Mouse (Mus musculus) c-Kit-negative CD71-positive TER-119-positive erythroid progenitor cells, embryonic 14.5 days (primary cell): ENCODE measurements around the gene Crybb3.

Source experiments
- DNase-seq: peaks from one replicate; pipeline ENCODE4 v3.0.0-alpha.2; 2013; ENCODE audit warnings: low read depth, low spot score

Gene Crybb3

GRCm38 (mm10) chr5:113049876-113050275 lies 31.5 kb downstream of the Crybb3 start:
- DNase-seq = no peak

GRCm38 (mm10) chr5:113045511-113046273 lies 35.7 kb downstream of the Crybb3 start:
- DNase-seq = no peak

DNA sequence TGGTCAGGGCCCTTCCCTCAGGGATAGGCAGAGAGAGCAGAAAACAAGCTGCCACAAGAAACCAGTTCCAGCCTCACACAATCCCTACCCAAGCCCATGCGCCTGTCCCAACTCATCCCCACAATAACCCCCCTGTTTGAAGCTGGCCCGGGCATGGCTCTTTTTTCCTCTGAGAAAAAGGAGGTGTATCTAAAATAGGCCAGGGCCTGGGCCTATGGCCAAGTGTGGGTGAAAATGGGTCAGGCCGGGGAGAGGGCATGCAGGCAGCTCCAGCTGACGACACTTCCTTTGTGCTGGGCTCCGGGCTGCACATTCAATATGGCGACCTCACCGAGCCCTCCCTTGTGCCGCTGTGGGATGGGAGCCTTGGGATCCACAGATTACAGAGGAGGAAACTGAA lies 37.9 kb downstream of the Crybb3 start:
- DNase-seq = no peak

- no peak for DNase-seq
Observed at GRCm38 (mm10) chr5:113041567-113042071, 39.8 kb downstream of the Crybb3 start.

DNA sequence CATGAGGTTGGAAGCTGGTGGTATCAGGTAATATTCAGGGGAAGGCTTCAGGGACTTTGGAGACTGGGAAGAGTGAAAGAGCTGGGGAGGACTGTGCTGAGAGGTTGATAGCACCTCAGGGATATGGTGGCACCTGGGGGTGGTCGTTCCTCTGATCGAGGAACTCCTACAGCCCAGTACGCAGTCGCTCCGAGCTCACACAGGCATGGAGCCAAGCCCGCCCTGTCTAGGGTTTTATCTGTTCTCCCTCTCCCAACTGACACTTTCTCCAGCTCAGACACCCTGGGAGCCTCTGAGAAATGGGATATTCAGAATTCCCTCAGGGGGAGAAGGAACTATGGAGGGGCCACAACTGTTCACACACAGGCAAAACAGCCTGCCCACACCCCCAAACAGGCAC lies 40.6 kb downstream of the Crybb3 start:
- no peak for DNase-seq

- no peak for DNase-seq
Observed at GRCm38 (mm10) chr5:113038601-113039000, 42.8 kb downstream of the Crybb3 start.

- no peak for DNase-seq
Observed at GRCm38 (mm10) chr5:113035094-113036047, 46.0 kb downstream of the Crybb3 start.

DNA sequence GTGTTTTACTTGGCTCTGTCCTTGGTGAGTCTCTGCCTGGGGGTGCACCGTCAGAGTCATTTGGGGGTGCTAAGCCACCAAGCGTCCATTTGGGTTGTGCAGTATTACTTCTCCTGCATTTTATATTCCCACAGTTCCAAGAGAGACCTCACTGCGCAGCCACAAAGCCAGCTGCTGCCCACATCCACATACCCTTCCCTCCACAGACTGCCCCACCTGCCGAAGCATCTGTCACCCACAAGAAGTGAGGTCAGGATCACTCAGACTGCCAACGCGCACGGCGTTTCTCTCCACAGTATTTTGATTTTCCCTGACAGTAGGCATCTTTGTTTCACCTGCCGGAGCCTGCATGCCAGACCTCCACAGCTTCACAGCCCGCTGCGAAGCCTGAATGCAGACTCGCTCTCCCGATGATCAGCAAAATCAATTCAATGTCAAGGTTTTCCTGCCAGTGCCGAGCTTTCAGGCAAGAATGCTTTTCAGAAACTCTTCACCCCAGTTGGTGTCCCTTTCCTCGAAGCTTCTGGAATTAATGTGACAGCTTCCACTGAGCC lies 50.1 kb downstream of the Crybb3 start:
- DNase-seq = no peak

DNA sequence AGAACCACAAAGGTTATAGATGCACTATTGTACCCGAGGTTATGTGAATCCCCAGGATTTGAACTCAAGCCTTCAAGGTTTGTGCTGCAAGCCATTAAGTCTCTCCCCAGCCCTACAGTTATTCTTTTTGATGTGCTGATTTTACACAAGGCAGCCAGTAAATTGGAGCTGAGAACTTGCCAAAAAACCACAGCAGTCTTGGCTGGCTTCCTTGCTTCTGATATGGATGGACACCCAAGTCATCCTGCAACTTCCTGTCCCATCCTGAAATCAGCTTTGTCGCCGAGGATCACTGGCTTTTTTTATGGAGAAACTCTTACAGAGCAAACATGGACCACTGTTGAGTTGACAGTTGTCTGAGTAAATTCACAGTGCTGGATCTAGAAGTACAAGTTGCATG lies 51.3 kb downstream of the Crybb3 start:
- DNase-seq = no peak

DNA sequence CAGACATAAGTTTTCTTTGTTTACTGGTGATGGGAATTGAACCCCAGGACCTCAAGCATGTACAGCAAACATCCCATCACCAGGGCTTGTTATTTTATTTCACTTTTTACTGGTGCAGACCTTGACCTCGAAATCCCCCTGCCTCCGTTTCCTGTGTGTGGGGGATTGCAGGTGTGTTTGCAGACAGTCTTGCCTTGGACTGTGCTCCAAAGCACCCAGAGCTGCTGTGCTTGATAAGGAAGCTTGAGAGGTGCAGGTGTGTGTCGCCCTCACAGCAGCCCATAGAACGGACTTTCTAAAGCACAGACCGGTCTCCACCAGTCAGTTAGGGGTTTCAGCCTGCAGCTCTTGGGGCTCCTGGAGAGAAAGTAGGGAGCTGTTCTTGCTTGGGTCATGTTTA lies 54.7 kb downstream of the Crybb3 start:
- DNase-seq = no peak
